Mouse (Mus musculus): Measurements from ENCODE around the gene Mad2l2.

Mad2l2 gene

DNA sequence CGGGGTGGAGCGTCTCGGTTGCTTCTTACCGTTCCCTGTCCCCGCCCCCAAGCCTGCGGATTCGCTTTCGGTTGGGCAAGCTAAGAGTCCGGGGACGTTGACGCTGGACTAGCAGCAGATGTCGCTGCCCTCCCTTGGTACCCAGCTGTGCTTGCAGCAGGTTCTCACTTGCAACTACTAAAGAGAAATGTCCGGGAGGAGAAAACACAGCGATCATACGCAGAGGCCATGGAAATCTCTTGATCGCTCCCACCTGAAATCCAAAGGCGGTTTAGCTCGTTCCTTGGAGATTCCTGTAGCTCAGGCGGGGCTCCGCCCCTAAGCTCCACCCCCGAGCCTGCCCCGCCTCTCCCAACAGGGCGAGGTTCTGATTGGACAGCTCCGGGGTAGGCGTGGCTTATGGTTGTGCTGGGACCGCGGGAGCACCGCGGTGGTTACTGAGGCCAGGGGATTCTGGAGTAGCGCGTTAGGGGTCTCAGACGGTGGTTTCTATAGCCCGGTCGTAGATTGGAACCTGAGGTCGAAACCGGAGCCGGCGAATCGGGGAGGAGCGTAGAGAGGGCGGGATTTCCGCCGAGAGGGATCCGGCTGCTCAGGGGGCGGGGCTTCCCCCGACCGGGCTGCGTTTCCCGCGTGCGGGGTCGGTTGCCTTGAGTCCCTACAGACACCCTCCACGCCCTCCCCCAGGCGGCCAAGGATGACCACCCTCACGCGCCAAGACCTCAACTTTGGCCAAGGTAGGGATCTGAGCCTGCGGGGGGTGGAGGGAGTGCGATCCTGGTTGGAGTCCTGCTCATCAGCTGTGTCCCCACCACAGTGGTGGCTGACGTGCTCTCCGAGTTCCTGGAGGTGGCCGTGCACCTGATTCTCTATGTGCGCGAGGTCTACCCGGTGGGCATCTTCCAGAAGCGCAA lies 10.2 kb downstream of the Mad2l2 start:
- peak; percentile 90 for DNase-seq (ENCODE audit: low spot score)

DNA sequence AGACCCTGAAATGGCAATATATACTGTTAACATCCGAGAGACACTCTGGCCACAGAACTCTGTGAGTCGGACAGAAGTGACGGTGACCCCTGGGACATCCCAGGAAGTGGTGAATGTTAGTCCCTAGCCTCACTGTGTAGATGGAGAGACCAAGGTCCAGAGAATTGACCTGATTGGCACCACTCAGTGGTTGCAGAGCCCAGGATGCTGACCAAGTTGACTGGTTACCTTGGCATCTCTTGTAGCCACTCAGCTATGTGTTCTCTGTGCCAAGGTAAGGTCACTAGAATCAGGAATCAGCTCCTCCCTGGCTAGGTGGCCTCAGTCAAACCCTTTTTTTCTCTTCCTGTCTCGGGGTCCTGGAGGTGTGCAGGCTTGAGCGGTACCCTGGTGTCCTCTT lies 13.5 kb downstream of the Mad2l2 start:
- no peak for DNase-seq (ENCODE audit: low spot score)

DNA sequence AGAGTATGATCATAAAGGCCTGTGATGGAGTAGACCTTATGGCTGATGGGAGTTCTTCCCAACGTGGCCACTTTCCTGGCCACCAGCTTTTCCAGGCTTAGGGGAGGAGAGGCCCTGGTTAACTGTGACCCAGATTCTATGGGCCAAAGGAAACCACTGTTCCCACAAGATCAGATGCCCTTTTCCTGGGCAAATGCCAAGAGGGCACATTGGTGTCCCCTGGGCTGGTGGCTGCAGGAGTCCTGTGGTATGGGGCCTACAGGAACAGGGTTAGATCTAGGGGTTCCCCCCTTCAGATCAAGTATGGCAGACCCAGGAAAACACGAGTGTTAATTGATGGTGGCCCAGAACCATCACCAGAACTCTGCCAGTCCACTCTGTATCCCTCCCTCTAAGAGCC lies 17.5 kb downstream of the Mad2l2 start:
- DNase-seq (ENCODE audit: low spot score), result no peak

DNA sequence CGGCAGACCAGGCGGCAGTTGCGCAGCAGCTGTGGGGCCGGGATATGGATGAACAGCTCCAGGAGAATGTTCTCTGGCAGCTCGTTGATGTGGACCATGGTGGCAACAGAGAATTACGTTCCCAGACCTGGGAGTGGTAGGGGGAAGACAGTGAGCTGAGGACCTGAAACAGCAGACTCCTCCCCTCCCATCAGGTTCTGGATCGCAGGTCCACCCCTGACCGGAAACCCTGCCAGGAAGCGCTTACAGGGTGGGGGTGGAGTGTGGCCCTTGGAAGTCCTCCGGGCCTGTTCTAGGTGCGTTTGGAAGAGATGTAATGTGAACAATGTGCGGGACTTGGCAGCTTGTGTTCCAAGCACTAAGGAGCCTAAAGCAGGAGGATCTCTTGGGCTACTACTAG lies 19.4 kb downstream of the Mad2l2 start:
- DNase-seq (ENCODE audit: low spot score), result no peak

DNA sequence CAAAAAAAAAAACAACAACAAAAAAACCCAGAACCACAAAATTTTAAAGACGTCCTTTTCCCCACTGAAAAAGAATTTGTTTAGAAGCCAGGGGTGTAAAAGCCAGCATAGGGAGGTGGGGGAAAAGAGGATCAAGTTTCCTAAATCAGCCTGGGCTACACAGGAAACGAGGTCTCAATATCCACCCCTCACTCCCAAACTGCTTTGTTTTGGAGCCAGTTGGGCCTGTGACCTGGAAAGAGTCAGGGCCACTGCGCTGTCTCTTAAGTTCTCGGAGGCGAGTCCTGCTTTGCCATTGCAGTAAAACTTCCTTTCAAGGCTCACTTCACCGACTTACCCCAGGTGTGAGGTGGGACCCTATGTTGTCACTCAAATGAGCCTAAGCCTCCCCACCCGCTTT lies 20.1 kb downstream of the Mad2l2 start:
- DNase-seq (ENCODE audit: low spot score), result no peak

DNA sequence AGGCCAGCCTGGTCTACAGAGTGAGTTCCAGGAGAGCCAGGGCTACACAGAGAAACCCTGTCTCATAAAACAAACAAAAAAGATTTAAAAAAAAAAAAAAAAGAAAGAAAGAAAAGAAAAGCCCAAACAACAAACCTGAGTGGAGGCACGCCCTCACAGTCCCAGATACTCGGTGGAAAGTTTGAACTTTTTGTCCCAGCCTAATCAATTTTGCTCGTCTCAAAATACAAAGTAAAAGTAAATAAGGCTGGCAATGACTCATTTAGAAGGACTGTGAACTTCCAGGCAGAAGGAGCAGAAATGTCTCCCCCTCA lies 20.7 kb downstream of the Mad2l2 start:
- DNase-seq (ENCODE audit: low spot score), result no peak

DNA sequence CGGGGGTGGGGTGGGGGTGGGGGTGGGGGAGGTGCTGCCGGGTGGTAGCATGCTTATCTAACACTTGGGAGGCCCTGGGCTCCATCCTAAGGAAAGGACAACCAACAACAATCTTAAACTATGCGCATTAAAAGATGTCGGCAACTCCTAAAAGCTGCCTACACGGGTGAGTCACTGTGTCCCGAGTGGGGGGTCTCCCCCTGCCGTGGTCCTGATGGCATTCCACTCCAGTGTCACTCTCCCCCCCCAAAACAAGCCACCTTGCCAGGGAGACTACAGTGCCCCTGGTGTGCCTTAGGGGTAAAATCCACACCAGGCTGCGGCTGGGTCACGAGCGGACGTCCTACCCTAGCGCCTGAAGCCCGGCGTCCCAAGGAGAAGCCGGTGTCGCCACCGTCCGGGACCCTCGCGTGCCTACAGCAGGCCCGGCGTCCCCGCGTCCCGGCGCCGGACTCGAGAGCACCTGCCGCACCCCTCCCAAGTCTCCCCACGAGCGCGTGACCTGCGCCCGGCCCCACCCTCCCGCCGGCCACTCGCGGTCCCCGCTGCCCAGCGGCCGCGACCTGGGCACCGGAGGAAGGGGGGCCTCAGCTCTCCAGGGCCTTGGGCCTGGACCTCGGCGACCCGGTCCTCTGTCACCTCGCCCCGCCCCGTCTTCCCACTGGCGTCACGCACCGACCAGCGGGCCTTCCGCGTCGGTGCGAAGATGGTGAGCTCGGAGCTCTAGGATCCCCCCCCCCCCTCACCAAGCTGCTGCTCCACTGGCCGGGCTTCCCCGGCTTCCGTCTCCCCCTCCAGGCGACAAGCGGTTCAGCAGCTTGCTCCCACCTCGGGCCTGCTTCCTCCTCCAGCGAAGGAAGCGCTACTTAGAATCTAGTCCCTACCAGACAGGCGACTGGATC lies 21.3 kb downstream of the Mad2l2 start, which contains the start of gene Fbxo6:
Fbxo6 (minus strand) TSS at position 874 of the 902 bp plus-strand sequence.
- peak; percentile 82 for DNase-seq (ENCODE audit: low spot score)

DNA sequence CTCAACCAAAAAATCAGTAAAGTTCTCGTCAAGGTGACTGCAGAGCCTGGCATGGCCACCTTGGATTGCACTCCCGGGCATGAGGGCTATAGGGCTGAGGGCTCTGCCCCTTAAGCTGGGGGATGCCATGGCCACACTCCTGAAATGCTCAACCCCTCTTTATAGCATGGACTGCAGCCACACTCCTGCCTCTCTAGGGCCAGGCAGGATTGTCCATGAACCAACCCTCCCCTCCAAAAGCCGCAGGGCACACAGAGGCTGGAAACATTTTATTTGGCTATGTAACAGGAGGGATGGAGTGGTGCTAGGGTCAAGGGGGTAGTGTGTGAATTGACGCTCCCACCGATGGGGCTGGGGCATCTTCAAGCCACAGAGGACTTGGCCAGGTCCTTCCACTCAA lies 22.4 kb downstream of the Mad2l2 start:
- no peak for DNase-seq (ENCODE audit: low spot score)

DNA sequence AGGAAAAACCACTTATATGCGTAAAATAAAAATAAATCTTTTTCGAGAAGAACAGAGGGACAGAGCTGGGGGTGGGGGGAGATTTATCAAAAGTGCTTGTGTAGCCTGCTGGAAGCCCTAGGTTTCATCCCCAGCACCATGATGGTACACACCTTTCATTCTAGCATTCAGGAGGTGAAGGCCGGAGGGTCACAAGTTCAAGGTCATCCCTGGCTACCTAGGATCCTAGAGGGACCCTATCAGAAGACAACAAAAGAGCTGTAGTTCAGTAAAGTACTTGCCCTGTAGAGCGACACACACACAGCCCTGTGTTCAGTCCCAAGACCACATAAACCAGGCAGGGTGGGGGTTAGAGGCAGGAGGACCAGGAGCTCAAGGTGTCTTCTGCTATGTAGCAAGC lies 23.8 kb downstream of the Mad2l2 start:
- DNase-seq (ENCODE audit: low spot score), result no peak

DNA sequence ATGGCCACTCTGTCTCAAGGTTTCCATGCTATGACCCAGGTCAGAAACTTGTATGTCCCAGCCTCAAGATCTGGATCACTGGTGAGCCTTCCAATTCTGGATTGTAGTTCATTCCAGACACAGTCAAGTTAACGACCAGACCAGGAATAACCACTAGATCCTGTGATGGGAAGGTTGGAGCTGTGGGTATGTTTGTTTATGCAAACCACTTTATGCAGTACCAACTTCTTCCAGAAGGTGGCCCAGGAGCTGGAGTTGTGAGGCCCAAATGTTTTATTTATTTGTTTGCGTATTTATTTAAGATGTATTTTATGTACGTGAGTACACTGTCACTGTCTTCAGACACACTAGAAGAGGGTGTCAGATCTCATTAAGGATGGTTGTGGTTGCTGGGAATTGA lies 24.8 kb downstream of the Mad2l2 start:
- no peak for DNase-seq (ENCODE audit: low spot score)

DNA sequence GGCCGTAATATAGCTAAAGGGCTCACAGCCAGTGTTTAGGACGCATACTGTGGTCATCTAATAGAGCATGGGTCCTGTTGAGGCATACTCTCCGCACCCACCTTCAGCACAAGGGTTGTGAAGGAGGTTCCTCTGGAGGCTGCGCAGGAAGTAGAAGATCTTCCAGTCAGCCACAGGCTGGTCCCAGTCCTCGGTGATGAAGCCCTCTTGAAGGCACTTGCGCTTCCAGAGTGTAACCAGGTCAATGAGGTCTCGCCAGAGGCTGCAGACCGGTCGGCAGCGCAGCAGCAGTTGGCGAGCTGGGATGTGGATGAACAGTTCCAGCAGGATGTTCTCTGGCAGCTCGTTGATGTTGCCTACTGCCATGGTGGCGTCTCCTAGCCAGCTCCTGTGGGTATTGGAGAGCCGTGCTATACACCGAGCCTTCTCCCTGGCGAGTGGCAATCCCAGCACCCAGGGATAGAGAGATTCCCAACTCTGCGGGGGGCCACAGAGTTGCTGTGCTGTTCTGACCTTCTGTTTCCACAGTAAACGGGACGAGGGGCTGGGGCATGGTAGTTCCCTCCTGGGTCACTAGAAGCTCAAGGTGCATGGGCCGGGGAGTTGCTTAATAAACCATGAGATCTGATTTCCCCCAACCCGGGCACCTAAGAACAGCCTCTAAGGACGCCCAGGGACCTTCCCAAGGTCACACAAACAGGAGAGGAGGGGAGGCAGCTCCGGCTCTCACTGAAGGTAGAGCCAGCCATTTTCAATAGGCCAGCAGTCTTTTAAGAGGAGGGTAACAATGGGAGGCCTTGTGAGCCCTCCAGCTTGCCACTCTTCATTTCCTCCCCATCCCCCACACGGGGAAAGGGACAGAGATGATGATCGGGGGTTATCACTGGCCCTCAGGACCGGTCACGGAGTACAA lies 28.5 kb downstream of the Mad2l2 start:
- DNase-seq (ENCODE audit: low spot score), result no peak

DNA sequence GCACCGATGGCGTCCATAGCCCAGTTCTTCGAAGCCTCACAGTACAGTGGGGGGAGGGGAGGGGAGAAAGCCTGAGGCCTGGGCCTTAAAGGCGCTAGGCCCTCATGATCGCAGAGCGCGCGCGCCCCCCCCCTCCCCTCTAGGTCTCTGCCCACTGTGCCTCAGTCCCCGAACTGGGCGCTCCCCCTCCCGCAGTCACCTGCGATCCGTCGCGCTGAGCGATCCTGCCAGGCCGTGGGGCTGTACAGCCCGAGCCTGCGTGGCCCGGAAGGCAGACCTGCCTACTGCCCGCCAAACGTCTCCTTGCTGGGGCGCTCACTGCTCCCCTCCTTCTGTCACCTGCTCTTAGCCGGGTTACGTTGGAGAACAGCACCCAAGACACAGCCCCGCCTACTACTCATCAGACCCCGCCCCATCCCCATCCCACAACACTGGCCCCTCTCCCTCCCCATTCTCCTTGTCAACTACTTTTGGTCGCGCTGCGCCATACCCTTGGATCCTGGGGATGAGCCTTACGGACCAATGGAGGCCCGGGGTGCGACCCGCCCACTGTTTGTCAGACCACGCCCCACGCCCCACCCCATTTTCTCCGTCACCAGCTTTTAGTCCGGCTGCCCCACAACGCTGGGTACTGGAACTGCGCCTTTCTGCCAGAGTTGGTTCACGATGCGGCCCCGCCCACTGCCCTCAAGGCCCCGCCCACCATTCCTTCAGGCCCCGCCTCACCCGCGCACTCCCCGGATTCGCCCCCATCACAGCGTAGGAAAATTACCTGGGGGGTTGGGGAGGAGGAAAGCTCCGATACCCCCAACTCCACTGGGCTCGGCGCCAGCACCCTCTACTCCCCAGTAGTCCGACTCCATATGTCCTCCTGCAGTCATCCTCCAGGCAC lies 29.6 kb downstream of the Mad2l2 start:
- DNase-seq (ENCODE audit: low spot score), result peak; percentile 93

DNA sequence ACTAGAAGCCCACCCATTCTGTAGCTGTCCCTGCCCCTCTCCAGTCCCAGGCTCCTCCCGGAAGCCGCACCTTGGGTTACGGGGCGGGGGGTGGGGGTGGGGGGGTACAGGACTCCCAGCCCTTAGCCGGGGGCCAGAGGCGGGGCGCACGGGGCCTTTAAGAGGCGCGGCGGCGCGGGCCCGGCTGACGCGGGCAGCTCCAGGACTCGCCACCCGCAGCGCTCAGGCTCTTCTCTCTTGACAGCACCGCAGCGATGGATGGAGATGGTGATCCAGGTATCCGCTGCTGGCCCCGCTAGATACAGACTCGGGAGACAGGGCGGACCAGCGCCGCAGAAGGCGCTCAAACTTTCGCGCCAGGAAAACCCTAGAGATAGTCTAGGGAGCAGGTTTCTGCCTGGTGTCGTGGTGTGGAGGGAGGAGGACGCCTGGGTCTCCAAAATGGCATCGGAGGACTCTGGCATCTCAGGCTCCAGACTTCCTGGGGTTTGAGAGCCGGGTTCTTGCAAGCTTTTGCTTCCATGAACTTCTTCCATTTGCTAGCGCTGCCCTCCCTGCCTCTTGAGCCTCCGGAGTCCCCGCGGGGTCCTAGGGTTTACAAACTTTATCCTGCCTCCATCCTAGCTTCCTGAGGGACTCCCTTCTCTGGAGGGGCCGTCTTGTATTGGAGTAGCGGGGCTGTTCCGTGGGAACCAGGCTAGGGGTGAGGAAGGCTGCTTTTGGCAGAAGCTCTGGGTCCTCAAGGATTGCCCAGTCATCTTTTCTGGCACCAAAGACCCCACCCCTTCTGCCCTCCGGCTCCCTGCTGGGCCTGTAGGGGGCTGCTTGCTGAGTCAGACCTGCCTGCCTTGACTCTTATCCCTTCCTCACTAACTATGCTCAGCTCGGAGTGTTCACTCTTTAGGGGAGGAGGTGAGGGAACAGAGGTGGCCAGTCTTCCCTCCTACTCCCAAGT lies 30.5 kb downstream of the Mad2l2 start, which contains the start of the genes Fbxo44 and Fbxo2:
Fbxo44 (minus strand) TSS at position 47 of the 955 bp plus-strand sequence.
Fbxo2 (plus strand) TSS at position 186 of the 955 bp plus-strand sequence.
- peak; percentile 45 for DNase-seq (ENCODE audit: low spot score)

DNA sequence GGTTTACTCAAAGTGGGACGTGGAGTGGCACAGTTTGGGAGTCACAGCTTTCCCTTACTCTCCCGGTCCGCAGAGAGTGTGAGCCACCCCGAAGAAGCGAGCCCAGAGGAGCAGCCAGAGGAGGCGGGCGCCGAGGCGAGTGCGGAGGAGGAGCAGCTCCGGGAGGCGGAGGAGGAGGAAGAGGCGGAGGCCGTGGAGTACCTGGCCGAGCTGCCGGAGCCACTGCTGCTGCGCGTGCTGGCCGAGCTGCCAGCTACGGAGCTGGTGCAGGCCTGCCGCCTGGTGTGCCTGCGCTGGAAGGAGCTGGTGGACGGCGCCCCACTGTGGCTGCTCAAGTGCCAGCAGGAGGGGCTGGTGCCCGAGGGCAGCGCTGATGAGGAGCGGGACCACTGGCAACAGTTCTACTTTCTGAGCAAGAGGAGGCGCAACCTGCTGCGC lies 33.8 kb downstream of the Mad2l2 start:
- DNase-seq (ENCODE audit: low spot score), result peak; percentile 82

DNA sequence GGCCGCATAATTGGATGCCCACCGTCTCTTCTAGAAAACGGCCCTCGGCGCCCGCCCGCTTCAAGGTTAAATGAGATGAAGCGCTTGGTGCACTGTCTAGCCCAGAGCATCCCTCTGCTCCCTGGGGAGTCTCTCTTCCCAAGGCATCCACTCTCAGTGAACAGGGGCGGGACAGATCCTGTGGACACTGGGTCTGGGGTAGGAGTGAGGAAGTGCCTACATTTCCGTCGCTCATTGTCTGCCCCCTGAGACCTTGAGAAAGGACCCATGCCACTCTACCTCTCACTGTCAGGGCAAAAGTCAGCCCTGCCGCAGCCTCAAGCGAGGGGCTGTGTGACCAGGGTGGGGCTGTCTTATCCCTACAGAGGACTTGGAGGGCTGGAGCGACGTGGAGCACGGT lies 34.3 kb downstream of the Mad2l2 start:
- DNase-seq (ENCODE audit: low spot score), result no peak

DNA sequence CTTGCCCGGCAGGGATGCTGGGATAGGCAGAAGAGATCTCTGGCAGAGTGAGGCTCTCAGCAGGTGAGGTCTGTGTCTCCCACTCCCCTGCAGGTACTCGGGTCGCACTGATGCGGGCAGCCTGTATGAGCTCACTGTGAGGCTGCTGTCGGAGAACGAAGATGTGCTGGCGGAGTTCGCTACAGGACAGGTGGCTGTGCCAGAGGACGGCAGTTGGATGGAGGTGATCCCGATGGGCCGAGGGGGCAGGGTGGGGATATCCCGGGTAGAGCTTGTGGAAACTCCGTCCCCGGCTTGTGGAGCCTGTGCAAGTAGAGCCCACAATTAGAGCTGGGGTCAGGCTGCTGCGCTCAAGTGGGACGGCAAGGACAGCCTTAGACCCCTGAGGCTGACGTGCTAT lies 35.4 kb downstream of the Mad2l2 start:
- no peak for DNase-seq (ENCODE audit: low spot score)

DNA sequence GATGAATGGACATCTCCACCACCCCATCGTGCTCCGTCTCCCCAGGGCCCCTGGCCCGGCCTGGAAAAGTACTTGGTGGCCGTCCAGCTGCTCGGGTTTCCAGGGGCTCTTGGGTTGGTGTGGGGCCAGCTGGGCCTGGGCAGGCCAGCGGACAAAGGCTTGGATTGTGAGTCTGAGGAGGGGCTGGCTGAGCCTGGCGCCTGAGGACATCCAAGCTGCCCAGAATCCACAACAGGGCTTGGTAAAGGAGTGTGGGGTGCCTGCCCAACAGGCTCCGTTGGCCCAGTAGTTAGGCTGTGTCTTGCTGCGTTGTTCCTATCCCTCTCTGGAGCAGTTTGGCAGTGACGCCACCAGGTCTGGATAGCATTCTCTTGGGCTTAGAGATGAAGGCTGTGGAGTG lies 36.2 kb downstream of the Mad2l2 start:
- no peak for DNase-seq (ENCODE audit: low spot score)

DNA sequence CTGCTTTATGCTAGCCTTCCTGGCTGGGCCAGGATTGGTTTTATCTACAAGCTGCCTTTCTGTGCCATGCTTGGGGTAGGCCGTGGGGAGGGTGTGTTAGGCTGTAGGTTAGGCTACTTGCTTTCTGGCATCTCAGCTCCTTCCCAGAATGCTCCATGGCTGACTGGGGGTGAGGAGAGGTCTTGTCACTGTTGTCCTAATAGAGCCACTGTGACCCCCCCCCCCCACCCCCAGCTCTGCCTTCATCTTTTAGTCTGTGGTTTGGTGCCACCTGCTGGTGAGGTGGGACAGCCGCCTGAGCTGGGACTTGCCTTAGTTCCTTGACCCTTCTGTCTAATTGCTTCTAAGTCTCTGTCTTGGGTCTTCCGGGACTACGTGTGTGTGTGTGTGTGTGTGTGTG lies 36.8 kb downstream of the Mad2l2 start:
- DNase-seq (ENCODE audit: low spot score), result peak; percentile 57

DNA sequence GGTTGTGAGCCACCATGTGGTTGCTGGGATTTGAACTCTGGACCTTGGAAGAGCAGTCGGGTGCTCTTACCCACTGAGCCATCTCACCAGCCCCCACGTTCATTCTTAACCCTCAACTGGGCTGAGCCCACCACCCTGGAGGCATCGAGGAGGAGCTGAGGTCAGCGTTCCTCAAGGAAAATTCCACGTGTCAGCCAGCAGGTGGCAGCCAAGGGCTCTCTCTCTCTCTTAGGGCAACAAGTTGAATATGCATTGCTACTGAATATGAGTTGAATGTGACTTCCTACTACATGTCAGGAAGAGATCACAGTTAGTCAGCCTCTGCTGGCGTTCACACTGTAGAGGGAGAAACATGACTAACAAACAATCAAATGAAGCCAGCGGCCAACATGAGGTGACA lies 38.1 kb downstream of the Mad2l2 start:
- peak; percentile 54 for DNase-seq (ENCODE audit: low spot score)

DNA sequence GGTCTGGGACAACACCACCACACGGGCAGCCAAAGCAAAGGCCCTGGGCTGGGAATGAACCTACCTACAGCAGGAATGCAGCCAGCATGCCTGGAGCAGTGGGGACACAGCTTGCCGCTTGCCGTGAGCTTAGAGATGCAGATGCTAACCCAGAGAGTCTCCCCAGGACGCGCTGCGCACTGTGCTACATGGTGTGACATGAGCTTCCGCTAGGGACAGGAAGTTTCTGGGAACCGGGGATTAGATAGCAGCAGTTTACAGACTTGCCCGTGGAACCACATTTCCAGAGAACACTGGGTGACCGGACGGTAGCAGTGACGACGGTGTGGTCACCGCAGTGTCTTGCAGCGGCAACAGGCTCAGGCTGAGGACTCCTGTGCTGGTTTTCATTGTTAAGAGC lies 39.4 kb downstream of the Mad2l2 start:
- no peak for DNase-seq (ENCODE audit: low spot score)
